Mouse (Mus musculus) c-Kit-positive CD71-negative TER-119-negative erythroid progenitor cells, embryonic 14.5 days (primary cell): ENCODE data around the gene Mical1.
A peak's percentile ranks its signal among the peaks of the same experiment; 100 is the strongest.

Experiments
- DNase-seq: peaks from one replicate; pipeline ENCODE4 v3.0.0-alpha.2; 2013; ENCODE audit warnings: low read depth

Mical1 gene

DNA sequence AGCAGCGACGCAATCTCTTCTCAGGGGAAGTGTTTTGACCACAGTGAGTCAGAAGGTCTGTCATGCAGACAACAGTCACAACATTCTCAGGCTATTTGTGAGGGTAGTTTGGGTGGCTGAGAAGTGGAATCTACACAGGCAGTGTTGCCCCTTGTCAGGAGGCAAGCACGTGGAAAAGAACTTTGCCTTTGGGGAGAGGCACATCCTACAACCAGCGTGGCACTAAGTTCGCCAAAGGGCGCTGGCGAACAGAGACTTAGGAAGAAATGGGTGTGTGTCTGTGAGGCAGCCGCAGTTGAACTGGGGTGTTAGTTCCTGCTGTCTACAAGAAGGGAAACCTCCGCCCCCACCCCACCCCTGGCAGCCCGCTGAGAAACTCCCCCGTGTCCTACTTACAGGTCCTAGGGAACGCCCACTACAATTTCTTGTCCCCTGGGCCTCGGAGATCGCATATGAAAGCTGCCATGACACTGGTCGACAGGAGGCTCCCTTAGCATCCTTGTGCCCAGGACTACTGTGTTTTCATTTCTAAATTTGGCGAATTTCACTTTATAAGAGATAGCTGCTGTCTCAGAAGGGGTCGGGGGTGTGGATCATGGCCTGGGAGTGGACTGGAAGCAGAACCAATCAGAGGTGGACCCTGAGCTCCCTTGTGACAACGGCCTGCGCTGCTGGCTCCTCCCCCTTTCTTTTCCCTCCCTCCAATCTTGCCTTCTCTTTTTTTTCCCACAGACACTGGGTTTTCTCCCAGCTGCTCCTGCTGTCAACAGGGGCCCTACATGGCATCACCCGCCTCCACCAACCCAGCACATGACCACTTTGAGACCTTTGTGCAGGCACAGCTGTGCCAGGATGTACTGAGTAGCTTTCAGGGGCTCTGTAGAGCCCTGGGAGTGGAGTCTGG, 1.4 kb downstream of the Mical1 start:
- DNase-seq: peak; percentile 75

DNA sequence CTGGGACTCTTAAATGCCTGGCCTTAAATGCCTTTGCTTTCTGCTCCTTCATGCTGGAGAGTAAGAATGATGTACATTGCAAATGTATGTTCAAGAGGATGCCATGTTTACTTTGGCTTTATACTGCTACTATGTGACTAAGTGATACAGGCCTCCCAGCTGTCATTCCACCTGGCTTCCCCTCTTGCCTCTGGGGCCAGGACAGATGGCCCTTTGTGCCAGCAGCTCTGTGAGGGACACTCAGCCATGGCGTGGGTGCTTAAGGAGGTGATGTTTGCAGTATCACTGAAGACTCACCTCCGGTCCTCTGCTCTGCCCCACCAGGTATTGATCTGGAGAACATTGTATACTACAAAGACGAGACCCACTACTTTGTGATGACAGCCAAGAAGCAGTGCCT, 3.8 kb downstream of the Mical1 start:
- DNase-seq: no peak

DNA sequence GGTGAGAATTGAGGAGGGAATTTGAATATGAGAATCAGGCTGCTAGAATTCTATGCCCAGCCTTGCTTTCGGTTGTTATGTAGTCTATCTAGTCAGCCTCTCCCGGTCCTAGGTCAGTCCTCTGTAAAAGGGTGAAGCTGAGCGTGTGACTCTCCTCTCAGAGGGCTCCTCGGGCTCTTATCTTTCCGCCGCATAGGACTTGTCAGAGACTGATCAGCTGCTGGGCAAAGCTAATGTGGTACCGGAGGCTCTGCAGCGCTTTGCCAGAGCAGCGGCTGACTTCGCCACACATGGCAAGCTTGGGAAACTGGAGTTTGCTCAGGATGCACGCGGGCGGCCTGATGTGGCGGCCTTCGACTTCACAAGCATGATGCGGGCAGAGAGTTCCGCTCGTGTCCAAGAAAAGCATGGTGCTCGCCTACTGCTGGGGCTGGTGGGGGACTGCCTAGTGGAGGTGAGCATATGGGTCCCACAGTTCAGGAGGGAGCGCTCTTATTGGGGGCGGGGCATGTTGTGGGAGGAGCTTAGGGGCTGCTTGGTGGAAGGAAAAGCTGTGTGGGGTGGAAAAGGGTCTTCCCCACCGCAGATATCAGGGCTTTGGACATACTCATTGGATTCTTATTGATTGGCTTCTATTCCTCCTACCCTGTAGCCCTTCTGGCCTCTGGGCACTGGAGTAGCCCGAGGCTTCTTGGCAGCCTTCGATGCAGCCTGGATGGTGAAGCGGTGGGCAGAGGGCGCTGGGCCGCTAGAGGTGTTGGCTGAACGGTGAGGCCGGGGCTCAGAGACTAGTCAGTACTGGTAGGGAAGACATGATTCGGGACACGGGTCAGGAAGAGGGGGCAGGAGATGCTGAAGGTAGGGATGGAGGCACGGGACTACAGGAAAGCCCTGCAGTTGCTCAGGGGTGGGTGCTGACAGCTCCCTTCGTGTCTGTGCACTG, 5.1 kb downstream of the Mical1 start:
- DNase-seq: no peak

DNA sequence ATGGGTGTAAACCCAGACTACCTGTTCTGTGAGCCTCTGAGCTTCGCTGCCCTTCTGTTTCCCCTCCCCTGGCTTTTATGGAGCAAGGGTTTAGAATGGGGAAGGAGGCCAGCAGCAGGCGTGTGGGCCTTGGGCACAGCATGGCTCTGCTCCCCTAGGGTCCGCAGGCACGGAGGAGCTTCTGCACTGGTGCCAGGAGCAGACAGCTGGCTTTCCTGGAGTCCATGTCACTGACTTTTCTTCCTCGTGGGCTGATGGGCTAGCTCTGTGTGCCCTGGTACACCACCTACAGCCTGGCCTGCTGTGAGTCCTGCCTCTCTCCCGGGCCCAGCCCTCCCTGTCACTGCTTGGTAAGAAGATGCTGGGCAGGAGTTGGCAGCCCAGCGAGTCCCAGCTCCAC, 6.3 kb downstream of the Mical1 start:
- DNase-seq: no peak

DNA sequence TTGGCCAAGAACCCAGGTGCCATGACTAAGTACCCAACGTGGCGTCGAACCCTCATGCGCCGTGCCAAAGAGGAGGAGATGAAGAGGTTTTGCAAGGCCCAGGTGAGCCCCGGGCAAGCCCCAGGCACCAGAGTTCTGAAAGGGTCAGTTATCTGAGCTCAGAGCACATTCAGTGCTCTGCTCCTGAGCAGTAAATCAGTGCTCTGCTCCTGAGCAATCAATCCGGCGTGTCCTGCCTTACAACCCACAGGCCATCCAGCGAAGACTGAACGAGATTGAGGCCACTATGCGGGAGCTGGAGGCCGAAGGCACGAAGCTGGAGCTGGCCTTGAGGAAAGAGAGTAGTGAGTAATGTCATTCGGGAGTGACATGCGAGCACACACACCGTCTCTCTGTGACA, 9.7 kb downstream of the Mical1 start:
- no peak for DNase-seq

DNA sequence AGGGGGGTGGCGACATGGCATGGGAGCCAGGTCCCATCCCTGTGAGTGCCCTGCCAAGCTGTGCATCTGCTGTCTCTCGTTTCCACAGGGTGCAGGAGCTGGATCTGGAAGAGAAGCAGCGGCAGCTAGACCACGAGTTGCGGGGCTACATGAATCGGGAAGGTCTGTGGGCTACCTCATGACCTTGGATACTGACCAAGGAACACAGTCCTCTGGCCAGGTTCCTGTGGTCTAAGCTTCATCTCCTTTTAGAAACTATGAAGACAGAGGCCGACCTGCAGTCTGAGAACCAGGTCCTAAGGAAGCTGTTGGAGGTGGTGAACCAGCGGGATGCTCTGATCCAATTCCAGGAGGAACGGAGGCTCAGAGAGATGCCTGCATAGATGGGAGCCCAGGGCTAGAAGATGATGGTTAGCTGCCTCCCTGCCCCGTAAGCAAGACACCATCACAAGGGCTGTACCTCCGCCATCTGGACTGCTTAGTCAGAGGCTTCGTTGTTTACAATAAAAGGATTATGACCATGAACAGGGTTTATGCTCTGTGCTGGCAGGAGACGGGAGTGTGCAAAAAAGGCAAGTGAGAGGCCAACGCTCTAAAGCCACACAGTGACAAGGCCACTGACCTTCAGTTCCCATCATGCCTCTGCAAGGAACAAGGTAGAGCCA, 10.5 kb downstream of the Mical1 start:
- no peak for DNase-seq

DNA sequence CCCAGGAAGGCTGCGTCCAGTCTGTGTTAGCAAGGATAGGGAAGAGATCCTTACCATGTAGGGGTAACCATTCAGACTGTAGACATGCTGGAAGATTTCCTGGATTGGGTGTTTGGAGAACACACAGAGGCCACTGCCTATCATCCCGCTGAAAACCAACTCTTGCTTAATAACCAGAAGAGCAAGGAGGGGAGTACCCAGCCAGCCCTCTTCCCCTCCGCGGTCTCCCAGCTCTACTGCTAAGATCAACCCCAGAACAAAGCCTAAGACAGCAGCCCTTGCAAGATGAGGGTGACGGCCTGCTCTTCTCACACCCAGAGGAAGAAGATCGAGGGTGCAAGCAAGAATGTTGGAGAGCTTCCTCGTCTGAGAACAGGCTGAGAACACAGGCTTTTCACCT, 12.8 kb downstream of the Mical1 start:
- DNase-seq: no peak

DNA sequence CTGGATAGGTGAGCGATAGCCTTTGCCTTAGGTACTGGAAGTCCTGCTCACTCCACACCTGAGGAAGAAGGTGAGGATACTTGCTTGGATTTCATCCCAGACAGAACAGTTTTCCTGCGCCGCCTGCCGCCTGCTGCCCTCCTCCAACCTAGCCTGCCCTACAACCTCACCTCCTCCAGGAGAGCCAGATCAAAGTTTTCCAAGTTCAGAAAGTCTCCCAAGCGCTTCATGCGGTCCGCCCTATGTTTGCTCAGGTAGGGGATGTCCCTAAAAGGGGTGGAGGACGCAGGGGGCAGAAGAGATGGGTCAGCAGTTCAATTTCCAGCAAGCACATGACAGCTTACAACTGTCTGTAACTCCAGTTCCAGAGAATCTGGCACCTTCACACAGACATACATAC, 13.2 kb downstream of the Mical1 start:
- no peak for DNase-seq

DNA sequence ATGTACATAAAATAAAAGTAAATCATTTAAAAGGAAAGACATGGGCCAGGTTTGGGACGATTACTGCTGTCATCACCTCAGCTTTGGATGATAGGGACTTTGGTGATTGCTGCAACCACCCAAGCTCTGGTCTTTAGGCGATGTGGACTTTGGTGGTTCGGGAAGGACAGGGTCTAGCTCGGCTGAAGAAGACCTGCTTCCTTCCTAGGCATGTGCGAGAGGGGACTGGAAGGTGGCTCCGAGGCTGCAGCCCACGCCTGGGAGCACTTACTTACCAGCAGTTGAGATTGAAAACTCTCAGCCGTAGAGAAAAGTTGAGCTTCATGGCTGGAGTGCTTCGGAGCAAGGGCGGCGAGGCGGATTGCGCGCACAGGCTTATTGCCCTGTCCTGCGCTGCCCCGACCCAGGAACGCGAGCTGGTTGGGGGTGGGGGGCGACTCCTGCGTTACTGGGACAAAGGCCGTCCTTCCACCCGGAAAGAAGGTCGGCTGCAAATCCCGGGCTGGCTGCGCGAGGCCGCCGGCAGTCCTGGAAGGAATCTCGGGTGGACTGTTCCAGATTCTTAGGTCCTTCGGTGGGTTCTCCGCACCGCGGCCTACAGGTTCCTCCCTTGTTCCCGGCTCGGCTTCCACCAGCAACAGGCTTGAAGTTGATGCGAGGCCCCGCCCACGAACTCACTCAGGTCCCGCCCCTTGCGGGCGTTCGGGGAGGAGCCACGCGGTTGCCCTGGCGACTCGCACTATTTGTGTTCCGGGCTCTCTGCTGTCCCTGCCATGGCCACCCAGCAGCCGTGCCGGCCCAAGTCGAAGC, 13.8 kb downstream of the Mical1 start, which contains the start of the genes Smpd2 and Ppil6:
Smpd2 (minus strand) TSS at position 662 of the 810 bp plus-strand sequence.
Ppil6 (plus strand) TSS at position 732 of the 810 bp plus-strand sequence.
- DNase-seq: peak; percentile 90

DNA sequence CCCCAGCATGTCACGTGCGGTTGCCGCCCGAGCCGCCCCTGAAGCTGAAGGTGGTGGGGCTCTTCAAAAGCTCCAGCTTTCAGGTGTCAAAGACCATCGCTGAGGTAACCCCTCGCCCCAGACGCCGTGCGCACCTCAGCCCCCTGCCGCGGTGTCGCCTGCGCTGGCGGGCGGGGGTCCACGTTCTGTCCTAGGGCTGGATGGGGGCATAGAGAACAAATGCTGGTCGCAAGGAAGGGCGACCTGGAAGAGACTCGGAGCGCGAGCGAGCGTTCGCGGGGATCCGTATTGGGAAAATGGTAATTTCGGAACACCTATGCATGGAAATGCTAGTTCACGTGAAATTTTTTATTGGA, 14.4 kb downstream of the Mical1 start:
- no peak for DNase-seq

DNA sequence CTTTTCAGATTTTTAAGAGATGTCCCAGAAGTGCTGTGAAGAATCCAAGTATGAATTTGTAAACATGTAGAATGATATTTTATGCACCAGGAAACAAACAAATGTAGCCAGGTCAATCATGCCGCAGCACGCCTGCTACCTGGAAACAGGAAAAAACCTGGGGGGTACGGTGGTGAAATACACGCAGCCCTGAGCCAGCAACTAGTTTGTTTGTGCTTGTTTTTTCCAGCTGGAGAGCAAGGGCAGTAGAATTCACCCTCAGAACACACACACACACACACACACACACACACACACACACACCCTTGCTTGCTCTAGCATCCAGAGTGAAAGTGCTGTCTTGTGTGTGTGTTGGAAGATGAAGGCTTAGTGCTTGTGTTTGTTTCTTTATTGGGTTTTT, 15.0 kb downstream of the Mical1 start:
- DNase-seq: no peak

DNA sequence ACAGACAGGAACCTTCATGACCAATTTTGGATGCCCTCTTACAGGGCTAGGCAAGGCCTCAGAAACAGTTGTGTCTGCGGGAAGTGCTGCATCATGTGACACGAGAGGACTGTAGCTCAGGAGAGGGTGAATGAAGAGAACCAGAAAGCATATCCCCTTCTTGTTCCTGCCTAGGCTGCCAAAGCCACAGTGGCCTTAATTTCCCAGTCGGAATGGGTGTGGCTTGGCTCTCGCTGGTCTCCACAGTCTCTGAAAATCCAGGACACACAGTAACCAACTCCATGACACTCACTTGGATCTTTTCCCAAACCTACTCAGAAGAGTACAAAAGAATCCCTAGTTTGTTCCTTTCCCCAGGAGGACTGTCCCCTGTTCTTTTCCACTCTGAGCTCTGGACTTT, 24.8 kb downstream of the Mical1 start:
- no peak for DNase-seq

DNA sequence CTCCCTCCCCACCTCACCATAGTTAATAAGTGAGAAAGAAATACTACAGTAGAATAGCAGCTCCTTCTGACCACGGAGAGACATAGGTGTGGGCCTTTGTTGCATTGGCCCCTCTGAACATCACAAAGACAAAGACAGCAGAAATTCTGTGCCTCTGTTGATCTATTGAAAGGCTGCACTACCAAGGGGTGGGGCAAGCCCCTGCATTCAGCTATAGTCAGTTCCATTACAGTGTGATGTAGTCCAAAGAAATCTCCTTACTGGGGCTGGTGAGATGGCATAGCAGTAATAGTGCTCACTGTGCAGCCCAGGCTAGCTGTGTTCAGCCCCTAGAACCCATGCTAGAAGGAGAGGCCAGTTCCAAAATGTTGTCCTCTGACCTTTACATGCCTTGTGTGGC, 28.9 kb downstream of the Mical1 start:
- DNase-seq: no peak

DNA sequence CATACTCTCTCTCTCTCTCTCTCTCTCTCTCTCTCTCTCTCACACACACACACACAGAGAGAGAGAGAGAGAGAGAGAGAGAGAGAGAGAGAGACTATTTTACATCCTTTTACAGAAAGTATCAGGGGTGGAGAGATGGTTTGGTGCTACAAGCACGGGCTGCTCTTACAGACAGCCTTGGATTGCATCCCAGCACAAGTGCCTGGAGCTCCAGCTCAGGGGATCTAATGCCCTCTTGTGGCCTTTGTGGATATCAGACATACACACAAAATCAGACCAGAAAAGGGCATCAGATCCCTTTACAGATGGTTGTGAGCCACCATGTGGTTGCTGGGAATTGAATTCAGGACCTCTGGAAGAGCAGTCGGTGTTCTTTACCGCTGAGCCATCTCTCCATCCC, 29.3 kb downstream of the Mical1 start:
- peak; percentile 64 for DNase-seq

DNA sequence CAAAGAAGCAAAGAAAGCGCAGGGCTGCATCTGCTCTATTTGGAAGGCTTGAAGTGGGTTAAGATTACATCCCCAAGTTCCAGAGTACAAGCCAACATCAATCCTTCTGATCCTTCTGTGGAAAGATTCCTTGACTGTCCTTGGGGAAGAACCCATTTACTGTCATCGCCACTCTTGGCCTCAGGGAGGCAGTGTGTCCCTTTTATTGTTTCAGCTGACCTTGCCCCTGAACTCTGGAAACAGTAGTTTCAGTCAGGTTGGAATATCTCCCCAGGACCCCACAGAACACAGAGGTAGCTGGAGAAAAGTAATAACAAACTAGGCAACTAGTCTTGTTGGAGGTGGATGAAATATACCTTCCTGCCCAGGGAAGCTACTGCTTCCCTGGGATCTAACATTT, 33.0 kb downstream of the Mical1 start:
- DNase-seq: no peak

DNA sequence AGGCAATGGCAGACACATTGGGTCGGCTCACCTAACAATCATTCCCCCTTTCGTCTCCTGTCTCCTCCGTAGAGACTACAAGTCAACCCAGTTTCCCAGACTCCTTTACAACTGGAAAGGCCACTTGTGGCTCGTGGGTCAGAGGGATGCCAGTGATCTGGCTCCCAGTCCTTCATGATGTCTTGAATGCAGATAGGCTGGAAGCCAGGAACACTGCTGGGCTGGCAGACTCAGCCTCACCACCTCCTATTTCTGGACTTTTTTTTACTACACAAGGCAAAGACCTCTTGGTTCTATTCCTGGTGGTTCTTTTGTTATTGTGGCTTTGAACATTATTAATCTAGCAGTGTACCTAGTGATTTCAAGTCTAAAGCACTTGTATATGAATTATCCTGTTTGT, 38.2 kb downstream of the Mical1 start:
- DNase-seq: no peak

DNA sequence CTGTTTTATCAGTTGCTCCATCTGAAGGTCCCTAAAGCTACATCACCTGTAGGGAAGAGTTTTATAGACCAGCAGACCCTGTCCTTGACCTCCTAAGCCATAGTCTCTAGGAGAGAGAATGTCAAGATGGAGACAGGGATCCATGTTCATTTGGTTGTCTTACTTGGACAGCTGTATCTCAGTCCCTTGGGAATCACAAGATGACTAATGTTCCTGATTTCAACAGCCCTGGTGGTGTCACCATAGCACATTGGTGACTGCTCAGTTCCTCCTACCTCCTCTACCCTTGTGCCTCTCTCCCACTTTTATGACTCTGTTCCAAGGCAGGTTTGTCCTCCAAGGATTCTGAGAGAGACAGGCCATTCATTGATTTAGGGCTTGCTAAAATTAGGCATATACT, 38.8 kb downstream of the Mical1 start:
- no peak for DNase-seq

DNA sequence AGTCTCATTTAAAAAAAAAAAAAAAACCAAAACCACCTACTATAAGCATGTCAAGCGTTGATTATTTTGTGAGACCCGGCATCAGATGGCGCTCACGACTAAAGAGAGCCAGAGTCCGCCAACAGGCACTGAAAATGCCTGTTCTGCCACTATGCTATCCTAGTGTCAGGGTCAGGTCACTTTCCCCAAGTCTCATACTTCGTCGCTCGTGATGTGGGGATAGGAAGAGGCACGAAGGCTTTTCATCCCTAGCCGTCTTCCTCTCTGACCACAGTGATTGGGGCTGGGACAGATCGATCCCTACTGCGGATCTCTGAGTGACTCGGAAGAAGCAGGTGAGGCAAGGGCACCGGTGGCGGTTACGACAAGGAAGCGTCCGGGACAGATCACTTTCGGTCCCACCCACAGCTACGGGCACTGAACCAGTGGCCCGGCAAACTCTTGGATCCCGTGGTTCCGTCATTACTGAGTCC, 42.4 kb downstream of the Mical1 start:
- peak; percentile 78 for DNase-seq

DNA sequence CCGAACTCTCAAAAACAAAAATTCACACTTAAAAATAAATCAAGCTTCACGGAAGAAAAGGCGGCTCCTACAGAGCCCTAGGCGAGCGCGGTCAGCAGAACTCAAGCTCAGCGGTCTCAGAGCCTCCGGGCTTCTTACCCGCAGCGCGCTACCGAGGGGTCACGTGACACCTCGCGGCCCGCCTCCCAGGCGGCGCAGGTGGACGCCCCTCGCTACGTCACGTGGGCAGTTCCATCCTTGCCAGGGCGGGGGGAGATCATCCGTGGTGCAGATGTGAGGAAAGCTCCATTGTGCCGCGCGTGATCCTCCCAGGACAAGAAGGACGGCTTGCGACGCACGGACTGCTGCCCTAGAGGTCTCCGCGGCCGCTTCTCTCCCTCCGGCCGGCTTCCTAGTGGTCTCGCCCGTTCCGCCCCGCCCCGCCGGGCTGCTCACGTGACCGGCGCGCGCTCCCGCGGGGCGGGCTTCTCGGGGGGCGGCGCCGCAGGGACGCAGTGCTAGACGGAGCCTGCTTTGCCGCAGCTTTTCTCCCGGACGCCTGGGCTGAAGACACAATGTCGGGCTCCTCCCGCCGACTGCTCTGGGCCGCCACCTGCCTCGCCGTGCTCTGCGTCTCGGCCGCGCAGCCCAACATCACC, 43.0 kb downstream of the Mical1 start, which contains the start of gene Cd164:
Cd164 (plus strand) TSS at position 434 of the 638 bp plus-strand sequence.
- DNase-seq: peak; percentile 82

DNA sequence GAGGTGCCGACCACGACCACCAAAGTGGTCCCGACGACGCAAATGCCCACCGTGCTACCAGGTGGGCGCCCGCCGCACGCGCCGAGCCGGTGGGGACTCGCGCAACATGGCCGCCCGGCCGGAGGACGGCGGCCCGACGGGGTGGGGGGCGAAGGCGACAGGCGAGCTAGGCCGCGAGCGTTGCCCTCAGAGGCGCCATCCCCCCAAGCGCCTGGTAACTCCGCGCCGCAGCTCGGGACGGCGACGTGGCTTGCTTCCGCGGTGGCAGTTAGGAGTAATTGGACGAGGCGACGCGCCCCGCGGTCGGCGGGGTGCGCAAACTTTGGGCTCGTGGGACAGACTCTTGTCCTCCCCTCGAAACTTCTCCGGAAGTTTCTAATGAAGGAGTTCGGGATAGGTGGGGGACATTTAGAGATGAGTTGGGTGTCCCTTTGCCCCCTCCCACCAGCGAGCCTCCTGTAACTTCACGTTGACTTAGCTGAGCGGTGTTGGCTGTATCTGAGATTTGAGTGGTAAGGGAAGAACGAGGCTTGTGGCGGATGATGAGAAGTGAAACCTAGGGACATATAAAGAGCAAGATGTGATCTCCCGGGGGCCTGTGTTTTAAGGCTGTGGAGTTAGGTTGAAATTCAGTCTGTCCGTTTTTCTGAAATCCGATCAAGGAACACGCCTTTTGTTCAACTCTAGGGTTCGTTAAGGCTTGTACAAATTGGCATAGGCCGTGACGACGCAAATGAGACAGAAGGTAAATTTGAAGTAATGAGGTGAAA, 43.7 kb downstream of the Mical1 start:
- DNase-seq: no peak
